Mouse (Mus musculus): Measurements from ENCODE around the gene Vtn. TPM values are rescaled to one million over a fixed set of nuclear protein-coding genes. Genes with fewer than 3 reads are reported as not detected.

The Vtn gene
- 10 to 100 TPM; 60.0 to 67.3 TPM for total RNA-seq (2021)

- intact Hi-C loops (cut with DNase I), result no loop called here
- no peak for DNase-seq
Measured at GRCm38 (mm10) chr11:78499004-78499403, at the start of gene Vtn. Gene Vtn (plus strand): TSS chr11:78499091.

GRCm38 (mm10) chr11:78450337-78450736 is 48.6 kb upstream of the Vtn start:
- no peak for DNase-seq
- intact Hi-C loops (cut with DNase I), result loop anchor here (5.0 kb wide), 1 partner anchor 93 kb away; no protein-coding TSS in a partner anchor

DNA sequence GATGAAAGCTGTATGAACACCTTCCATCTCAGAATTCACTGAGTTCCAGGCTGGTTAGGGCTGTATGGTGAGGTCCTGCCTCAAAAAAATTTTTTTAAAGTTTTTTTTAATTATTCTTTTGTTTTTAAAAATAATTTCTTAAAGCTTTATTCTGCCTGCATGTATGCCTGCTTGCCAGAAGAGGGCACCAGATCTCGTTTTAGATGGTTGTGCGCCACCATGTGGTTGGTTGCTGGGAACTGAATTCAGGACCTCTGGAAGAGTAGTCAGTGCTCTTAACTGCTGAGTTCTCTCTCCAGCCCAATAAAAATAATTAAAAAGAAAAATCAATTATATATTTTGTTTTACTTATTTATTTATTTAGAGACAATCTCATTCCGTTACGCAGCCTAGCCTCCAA is 45.2 kb upstream of the Vtn start:
- intact Hi-C loops (cut with DNase I), result loop anchor here (5.0 kb wide), 1 partner anchor 96 kb away; no protein-coding TSS in a partner anchor
- DNase-seq, result peak; percentile 78

GRCm38 (mm10) chr11:78454276-78454675 is 44.6 kb upstream of the Vtn start:
- intact Hi-C loops (cut with DNase I), result loop anchor here (5.0 kb wide), 1 partner anchor 97 kb away; no protein-coding TSS in a partner anchor
- DNase-seq, result no peak

GRCm38 (mm10) chr11:78455308-78455707 is 43.6 kb upstream of the Vtn start:
- DNase-seq, result peak; percentile 11
- intact Hi-C loops (cut with DNase I), result no loop called here

DNA sequence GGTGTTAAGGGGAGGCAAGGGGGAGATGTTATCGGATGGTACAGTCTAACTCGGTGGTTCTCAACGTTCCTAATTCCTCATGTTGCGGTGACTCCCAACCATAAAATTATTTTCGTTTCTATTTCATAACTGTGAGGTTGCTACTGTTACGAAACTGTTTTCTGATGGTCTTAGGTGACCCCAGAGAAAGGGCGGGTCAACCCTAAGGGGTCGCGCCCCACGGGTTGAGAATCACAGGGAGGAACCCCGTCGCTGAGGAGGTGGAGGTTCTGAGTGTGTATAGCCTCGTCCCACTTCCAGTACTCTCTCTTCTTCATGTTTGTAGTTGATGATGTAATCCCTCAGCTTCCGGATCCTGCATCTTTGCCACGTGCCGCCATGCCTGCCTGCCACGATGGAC is 40.2 kb upstream of the Vtn start:
- intact Hi-C loops (cut with DNase I), result no loop called here
- no peak for DNase-seq

DNA sequence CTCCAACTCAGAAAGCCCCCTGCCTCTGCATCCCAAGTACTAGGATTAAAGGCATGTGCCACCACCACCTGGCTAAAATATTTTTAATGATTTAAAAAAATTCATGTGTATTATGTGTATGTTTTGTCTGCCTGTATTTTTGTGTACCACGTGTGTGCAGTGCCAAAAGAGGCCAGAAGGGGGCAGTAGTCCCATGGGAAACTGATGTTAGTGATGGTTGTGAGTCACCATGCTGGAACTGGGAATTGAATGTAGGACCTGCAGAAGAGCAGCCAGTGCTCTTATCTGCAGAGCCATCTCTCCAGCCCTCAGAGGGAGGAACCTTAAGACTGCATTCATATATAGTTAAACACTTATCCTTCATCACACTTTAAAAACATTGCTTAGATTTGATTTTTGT is 37.0 kb upstream of the Vtn start:
- DNase-seq, result no peak
- intact Hi-C loops (cut with DNase I), result no loop called here

DNA sequence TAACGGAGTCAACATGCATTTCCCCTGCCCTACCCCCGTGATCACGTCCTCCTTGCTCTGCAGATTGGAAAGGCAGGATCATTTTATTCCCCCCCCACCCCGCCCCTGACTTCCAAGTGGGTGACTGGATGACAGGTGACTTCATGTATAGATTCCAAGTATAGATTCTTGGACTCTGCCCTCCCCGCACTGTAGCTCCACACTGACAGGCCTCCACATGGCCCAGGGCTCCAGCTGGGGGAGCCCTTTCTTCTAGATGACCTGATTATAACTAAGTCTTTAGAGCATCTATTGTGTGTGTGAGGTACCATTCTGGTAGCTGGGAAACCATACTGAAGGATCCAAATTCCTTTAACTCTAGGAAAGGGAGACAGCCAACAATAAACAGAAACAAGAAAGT is 36.2 kb upstream of the Vtn start:
- DNase-seq, result no peak
- intact Hi-C loops (cut with DNase I), result no loop called here

DNA sequence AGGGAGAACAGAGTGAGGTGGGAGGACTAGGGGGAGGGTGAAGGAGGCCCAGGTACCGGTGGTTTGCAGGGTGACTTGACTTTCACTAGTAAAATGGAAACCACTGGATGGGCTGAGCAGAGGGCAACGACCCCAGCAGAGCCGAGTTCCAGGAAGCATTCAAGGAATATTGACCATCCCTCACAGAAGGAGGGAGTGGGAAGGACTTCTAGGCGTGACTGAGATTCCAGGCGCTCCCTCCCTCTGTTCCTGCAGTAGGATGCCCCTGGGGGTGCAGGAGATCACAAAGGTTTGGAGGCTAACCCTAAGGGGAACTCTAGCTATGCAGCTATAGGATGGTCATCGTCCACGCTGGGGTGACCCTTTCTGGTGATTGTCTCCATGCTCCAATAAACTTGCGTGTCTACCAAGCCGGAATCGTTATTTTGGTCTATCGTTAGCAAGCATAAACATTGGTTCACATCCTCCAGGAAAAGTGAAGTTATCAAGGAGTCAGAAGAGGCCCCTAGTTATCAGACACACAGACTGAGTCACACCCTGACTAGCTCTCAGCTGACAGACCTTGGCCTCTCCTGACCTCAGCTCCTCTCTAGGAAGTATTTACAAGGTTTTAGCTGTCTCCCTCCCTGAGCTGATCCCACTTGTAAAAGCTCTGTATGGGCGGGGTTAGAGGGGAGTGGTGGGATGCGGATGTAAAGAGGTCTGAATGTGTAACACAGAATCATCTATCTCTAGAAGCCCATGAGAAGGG is 35.4 kb upstream of the Vtn start:
- no peak for DNase-seq
- intact Hi-C loops (cut with DNase I), result no loop called here

- intact Hi-C loops (cut with DNase I), result no loop called here
- DNase-seq, result no peak
Measured at GRCm38 (mm10) chr11:78465116-78465515, 33.8 kb upstream of the Vtn start.

DNA sequence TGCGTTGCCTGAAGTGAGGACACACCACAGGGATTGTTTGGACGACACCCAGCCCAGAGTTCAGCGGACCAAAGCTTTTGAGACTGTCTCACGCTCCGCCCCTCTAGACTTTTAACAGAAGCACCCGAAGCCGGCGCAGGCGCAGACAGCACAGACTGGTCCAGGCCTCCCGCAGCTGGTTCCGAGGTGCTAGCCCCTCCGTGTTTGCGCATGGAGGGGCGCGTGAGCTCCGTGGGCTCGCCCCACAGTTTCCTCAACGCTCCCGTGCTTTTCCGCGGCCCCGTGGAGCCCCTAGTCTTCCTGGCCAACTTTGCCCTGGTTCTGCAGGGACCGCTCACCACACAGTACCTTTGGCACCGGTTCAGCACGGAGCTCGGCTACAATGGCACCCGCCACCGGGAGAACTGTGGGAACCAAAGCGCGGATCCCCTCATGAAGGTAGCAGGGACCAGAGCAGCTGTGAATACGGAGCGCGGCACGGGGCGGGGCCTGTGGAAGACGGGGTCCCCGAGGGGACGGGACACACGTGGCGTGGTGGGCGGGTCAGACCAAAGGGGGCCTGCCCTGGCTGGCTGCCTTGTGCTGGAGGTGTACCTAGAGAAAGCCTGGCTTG is 33.2 kb upstream of the Vtn start, which contains the start of gene Slc46a1:
TSS of gene Slc46a1 (plus strand) at position 130 of the 613 bp plus-strand sequence.
- peak; percentile 89 for DNase-seq
- intact Hi-C loops (cut with DNase I), result no loop called here

GRCm38 (mm10) chr11:78466242-78466912 is 32.5 kb upstream of the Vtn start:
- peak; percentile 35 for DNase-seq
- intact Hi-C loops (cut with DNase I), result no loop called here

DNA sequence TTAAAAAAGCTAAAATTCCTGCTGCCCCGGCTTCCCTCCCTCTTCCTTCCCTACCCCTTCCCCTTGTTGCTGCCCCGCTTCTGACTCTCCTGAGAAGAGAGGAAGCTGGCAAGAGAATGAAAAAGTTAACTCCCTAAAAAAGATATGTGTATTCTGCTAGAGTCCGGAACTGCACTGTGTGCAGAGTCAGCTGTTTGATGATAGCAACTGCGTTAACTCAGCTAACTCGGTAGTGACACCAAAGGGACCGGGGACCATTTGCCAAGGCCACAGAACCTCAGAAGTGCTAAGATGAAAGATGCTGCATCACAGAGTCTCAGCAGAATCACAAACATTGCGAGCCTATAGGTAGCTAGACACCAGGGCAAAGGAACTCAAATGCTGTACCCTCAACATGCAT is 31.4 kb upstream of the Vtn start:
- intact Hi-C loops (cut with DNase I), result no loop called here
- DNase-seq, result no peak

GRCm38 (mm10) chr11:78467932-78468331 is 31.0 kb upstream of the Vtn start:
- intact Hi-C loops (cut with DNase I), result no loop called here
- no peak for DNase-seq

DNA sequence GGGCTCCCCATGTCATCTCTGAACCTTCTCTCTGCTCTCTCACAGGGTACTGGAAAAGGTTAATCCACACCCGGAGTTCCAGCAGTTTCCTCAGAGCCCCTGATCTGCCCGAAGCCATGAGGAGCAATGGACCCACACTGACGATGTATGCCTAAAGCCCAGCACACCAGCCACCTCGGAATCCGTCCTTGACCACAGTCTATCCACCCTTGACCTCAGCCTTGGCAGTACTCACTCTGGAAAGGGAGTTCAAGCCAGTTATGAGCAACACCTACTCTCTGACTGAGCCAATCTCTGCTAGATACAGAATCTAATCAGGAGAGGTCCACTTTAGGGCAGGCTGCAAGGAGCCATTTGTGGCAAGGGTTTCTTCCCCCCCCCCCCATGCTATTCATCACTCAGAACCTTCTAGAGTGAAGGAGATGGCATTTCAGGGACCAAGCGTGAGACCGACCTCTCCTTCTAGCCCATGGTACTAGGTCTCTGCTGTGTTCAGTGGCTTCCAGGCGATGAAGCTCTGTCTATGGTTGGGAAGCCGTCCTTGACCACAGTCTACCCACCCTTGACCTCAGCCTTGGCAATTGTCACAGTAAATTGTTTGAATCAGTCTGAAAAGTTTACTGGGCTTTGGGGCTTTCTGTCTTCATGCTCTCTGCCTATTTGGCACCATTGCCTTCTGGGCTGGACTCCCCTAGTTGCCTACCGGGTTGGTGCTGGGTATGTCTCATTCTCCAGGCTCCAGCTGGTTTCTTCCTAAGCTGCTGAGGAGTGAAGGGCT is 27.4 kb upstream of the Vtn start:
- intact Hi-C loops (cut with DNase I), result no loop called here
- DNase-seq, result no peak

DNA sequence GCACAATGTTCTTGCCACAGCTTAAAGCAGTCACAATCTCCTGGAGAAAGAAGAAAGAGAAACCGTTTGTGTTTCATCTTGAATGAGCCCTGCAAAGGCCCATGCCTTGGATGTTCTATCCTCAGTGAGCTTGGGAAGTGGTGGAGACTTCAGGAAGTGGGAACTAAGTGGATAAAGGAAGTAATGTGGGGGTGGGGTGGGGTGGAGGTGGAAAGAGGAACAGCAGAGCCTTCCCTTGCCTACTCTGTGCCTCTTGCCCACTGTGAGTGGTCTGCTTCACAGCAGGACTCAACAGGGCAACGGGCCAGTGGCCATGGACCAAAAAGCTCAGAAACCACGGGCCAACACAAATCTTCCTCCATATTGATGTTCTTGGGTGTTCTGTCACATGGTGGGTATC is 23.6 kb upstream of the Vtn start:
- intact Hi-C loops (cut with DNase I), result no loop called here
- DNase-seq, result no peak

DNA sequence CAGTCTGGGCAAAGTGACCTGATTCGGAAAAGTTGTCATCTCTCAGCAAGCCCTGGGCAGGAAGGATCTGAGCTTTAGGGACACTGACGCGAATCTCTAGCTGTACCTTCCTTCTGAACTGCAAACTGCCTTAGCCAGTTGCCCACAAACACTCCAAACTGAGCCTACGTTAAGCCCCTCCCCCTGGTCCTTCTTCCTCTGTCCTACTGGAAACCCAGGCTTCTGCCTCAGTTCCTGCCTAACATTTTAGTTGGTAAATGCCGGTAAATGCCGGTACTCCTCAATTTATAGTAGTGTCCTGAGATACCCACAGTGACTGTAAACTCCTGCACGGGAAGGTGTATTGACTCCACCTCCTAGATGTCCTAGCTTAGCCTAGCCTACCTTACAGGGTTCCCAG is 15.3 kb upstream of the Vtn start:
- no peak for DNase-seq
- intact Hi-C loops (cut with DNase I), result no loop called here

DNA sequence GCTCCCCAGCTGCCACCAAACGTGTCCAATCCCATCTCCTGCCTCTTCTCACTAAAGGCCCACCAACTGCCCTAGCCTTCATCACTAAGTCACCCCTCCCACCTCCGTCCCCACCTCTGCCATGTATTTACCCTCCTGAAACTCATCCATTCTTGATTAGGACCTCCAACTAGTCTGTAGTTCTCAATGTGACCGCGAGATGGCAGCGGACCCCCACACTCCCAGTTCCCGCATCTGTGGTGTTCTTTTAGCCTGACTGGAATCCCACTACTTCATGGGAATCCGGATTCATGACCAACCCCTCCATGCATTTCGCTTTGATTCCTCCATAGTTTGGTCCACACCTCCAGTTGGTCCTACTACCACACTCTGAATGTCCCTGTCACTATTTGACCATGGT is 10.7 kb upstream of the Vtn start:
- peak; percentile 81 for DNase-seq
- intact Hi-C loops (cut with DNase I), result no loop called here

DNA sequence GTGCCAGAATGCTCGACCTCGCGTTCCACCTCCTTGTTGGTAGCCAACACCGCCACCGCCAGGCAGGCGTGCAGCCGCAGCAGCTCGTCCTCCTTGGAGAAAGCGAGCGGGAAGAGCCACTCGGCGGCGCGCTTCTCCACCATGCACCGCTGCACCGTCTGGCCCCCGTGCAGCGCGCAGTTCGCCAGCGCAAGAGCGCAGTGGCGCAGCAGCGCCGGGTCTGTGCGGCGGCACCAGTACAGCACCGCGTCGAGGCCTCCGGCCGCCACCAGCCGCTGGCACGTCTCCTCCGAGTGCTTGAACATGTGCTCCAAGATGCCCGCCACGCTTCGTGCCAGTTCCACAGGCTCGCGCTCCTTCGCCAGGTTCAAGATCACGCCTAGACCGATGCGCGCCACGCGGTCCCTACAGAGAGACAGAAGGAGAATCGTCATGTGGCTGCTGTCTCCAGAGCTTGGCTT is 8.1 kb upstream of the Vtn start:
- DNase-seq, result peak; percentile 73
- intact Hi-C loops (cut with DNase I), result no loop called here

GRCm38 (mm10) chr11:78495904-78496303 is 3.0 kb upstream of the Vtn start:
- DNase-seq, result no peak
- intact Hi-C loops (cut with DNase I), result no loop called here

DNA sequence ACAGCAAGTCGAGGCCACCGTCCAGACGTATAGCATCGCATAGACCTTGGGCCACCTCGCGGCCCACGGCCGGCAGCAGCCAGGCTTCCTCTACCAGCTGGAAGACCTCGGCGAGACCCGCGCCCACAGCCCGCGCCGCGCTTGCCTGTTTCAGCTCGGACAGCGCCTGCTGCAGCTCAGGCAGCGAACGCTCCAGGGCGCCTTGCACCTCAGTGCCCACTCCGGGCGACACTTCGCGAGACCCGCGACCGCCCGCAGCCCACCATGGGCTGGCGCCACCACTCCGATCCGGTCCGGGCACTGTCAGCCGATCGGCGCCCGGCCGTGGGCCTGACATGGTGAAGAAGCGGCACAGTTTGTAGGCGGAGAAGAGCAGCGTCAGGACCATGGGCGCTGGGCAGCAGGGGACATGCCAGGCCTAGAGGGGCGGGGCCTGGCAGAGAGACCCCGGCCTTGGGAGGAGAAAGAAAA is 1.8 kb upstream of the Vtn start:
- intact Hi-C loops (cut with DNase I), result no loop called here
- peak; percentile 80 for DNase-seq
